Mouse (Mus musculus): ENCODE data around the gene Slc7a5. TPM values are rescaled to one million over a fixed set of nuclear protein-coding genes. Genes with fewer than 3 reads are reported as not detected.

Gene Slc7a5
- polyA plus RNA-seq, 1 experiment: 104 TPM

DNA sequence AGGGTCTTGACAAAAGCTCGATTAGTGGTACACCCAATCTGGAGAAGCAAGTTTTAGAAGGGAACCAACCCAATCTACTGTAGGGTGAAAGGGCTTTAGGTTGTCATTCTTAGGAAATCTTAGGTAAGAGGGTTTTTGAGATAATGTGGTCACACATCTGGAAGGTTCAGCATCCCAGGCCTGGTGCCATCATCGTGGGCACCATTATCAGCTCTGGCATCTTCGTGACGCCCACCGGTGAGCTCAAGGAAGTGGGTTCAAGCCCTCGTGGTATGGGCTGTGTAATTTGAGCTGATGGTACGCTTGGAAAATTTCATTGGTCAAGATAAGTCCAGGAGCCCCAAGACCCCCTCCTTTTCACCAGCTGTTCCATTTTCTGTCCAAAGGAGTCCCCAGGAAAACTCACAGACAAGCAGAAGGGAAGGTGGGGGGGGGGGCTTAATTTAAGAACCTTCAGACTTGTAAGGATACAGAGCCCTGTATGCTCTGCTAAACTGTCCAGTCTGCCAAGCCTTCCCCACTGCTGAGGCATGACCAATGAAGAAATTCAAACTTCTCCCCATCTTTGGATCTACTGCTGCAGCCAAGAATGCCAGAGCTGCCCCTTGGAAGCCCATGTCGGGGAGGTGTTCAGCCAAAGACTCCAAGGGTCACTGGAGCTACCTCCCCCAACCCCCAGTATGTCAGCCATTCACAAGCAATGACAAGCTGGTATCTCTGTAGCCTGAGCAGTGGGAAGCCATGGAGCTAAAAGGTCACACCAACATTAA is 1.1 kb upstream of the Slc7a5 start:
- peaks cover 25% of the 10 kb centered on the region for H3K4me1 ChIP-seq (ENCODE audit: control insufficient read depth, insufficient read depth, low read length)

DNA sequence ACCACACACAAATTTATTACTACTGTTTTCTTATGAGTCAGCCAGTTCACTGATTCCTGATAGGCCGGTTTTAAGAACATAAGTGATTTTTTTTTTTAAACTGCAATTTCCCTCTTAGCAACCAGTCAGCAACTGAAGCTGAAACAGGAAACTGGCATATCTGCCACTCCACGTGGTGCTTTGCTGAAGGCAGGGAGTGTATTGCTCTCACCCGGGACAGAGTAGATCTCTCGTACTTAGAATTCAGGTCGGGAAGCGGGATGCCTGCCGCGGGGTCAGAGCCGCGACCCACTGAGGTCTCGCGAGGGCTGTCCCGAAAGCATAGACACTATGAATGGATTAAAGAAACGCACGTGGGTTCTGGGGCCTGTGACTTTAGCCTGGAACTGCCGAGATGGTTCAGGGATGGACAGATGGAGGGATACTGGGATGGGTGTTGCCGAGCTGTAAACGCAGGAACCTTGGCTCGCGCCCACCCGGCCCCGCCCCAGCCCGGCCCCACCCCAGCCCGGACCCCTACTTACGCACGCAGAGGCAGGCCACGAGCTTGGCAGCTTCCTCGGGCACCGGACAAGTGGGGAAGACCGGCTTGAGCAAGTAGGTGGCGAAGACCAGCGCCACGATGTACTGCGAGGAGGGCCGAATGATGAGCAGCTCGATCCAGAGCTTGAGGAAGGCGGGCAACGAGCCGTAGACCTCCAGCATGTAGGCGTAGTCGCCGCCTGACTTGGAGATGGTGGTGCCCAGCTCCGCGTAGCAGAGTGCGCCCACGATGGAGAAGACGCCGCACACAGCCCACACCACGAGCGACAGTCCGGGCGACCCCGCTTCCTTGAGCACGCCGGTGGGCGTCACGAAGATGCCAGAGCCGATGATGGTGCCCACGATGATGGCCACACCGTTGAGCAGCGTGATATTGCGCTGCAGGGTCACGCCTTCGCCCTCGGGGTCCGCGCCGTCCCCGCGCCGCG is 667 bp downstream of the Slc7a5 start:
- Histone ChIP-seq H3K27me3 (ENCODE audit: control insufficient read depth, insufficient read depth, low read length) (no peaks in the 10 kb centered on the region), H3K36me3 (ENCODE audit: control insufficient read depth, insufficient read depth, low read length) (no peaks in the 10 kb centered on the region; the same call in 1 of the 2 replicates), H3K4me1 (ENCODE audit: control insufficient read depth, insufficient read depth, low read length) (peaks cover 22% of the 10 kb centered on the region), H3K27ac (ENCODE audit: control insufficient read depth, insufficient read depth, low read depth, low read length) (peak overlapping the region; percentile 94), H3K4me3 (ENCODE audit: control insufficient read depth, low read depth, low read length) (peak overlapping the region; percentile 96)
- no peak; the same call in 1 of the 2 replicates for TF ChIP-seq POLR2A (IDR thresholded peaks at IDR 0.05; ENCODE audit: control insufficient read depth, low read depth, low read length)
- TF ChIP-seq CTCF (IDR thresholded peaks at IDR 0.05; ENCODE audit: control insufficient read depth, insufficient read depth, insufficient replicate concordance, low read depth, low read length): no peak

More for the DNA sequence above, 1.1 kb upstream of the Slc7a5 start:
- TF ChIP-seq CTCF (IDR thresholded peaks at IDR 0.05; ENCODE audit: control insufficient read depth, insufficient read depth, insufficient replicate concordance, low read depth, low read length) (no peak), POLR2A (IDR thresholded peaks at IDR 0.05; ENCODE audit: control insufficient read depth, low read depth, low read length) (no peak)
- H3K27me3 ChIP-seq (ENCODE audit: control insufficient read depth, insufficient read depth, low read length): no peaks in the 10 kb centered on the region
- H3K4me3 ChIP-seq (ENCODE audit: control insufficient read depth, low read depth, low read length): peak overlapping the region; percentile 93
- H3K27ac ChIP-seq (ENCODE audit: control insufficient read depth, insufficient read depth, low read depth, low read length): peak overlapping the region; percentile 97
- no peaks in the 10 kb centered on the region; the same call in 1 of the 2 replicates for H3K36me3 ChIP-seq (ENCODE audit: control insufficient read depth, insufficient read depth, low read length)

DNA sequence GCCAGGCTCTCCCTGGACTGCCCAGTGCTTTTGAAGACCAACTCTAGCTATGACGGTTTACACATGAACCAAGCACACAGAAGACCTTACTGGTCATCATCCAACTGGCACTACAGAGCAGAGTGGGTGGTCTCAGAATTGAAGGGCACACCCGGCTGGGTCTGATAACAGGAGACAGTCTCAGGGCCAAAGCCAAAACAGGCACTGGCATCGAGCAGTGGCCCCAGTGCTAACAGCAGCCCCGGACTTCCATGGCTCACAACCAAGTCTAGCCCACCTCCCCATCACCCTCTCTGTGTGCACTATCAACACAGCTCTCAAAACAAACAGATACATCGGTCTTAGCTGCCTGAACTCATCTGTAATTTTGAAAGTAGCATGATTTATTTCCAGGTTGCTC is 1.6 kb downstream of the Slc7a5 start:
- H3K27me3 ChIP-seq (ENCODE audit: control insufficient read depth, insufficient read depth, low read length): no peaks in the 10 kb centered on the region
- H3K36me3 ChIP-seq (ENCODE audit: control insufficient read depth, insufficient read depth, low read length): peaks cover 1% of the 10 kb centered on the region; the same call in 1 of the 2 replicates
- peak overlapping the region; percentile 96 for H3K4me3 ChIP-seq (ENCODE audit: control insufficient read depth, low read depth, low read length)
- H3K27ac ChIP-seq (ENCODE audit: control insufficient read depth, insufficient read depth, low read depth, low read length): peak overlapping the region; percentile 40
- no peak for TF ChIP-seq CTCF (IDR thresholded peaks at IDR 0.05; ENCODE audit: control insufficient read depth, insufficient read depth, insufficient replicate concordance, low read depth, low read length)
- TF ChIP-seq POLR2A (IDR thresholded peaks at IDR 0.05; ENCODE audit: control insufficient read depth, low read depth, low read length): no peak
- peaks cover 19% of the 10 kb centered on the region for H3K4me1 ChIP-seq (ENCODE audit: control insufficient read depth, insufficient read depth, low read length)

DNA sequence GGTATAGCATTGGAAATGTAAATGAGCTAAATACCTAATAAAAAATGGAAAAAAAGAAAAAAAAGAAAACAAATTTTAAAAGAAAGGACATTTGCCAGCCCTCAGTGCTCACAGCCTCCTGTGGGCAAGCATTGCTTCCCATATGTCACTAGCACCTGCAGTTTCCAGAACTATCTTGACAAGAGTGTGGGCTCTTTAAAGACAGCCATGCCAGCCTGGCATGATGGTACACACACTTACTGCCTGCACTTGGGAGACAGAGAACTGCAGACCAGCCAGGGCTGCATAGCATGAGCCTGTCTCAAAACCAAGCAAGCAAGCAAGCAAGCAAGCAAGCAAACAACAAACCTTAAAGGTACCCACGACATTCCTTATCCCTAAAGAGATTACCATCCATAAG is 2.1 kb downstream of the Slc7a5 start:
- Histone ChIP-seq H3K36me3 (ENCODE audit: control insufficient read depth, insufficient read depth, low read length) (peaks cover 1% of the 10 kb centered on the region; the same call in 1 of the 2 replicates), H3K27ac (ENCODE audit: control insufficient read depth, insufficient read depth, low read depth, low read length) (peak overlapping the region; percentile 40; the same call in 1 of the 2 replicates), H3K4me1 (ENCODE audit: control insufficient read depth, insufficient read depth, low read length) (peaks cover 19% of the 10 kb centered on the region), H3K27me3 (ENCODE audit: control insufficient read depth, insufficient read depth, low read length) (no peaks in the 10 kb centered on the region), H3K4me3 (ENCODE audit: control insufficient read depth, low read depth, low read length) (peak overlapping the region; percentile 96)
- TF ChIP-seq POLR2A (IDR thresholded peaks at IDR 0.05; ENCODE audit: control insufficient read depth, low read depth, low read length): no peak
- no peak for TF ChIP-seq CTCF (IDR thresholded peaks at IDR 0.05; ENCODE audit: control insufficient read depth, insufficient read depth, insufficient replicate concordance, low read depth, low read length)

DNA sequence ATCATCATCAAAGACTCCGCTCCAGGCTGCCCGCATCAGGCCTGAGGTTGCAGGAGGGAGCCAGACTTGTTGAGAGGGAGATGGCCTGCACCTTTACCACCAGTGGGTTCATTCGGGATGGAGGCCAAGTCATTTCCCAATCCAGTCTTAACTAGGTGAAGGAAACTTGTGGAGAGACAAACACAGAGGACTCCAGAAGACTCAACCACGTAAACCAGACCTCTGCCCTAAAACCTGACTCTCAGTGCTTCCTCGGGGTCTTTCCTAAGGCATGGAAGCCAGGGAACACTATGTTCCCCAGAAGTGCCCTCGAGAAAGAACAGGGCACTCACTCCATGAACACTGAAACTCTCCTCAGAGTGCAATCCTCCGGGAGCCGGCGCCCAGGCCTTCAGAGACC is 2.5 kb downstream of the Slc7a5 start:
- H3K4me3 ChIP-seq (ENCODE audit: control insufficient read depth, low read depth, low read length): peak overlapping the region; percentile 35
- H3K27ac ChIP-seq (ENCODE audit: control insufficient read depth, insufficient read depth, low read depth, low read length): peak overlapping the region; percentile 45
- peaks cover 19% of the 10 kb centered on the region for H3K4me1 ChIP-seq (ENCODE audit: control insufficient read depth, insufficient read depth, low read length)
- TF ChIP-seq CTCF (IDR thresholded peaks at IDR 0.05; ENCODE audit: control insufficient read depth, insufficient read depth, insufficient replicate concordance, low read depth, low read length): no peak
- no peak for TF ChIP-seq POLR2A (IDR thresholded peaks at IDR 0.05; ENCODE audit: control insufficient read depth, low read depth, low read length)
- H3K36me3 ChIP-seq (ENCODE audit: control insufficient read depth, insufficient read depth, low read length): peaks cover 1% of the 10 kb centered on the region; the same call in 1 of the 2 replicates
- no peaks in the 10 kb centered on the region for H3K27me3 ChIP-seq (ENCODE audit: control insufficient read depth, insufficient read depth, low read length)

DNA sequence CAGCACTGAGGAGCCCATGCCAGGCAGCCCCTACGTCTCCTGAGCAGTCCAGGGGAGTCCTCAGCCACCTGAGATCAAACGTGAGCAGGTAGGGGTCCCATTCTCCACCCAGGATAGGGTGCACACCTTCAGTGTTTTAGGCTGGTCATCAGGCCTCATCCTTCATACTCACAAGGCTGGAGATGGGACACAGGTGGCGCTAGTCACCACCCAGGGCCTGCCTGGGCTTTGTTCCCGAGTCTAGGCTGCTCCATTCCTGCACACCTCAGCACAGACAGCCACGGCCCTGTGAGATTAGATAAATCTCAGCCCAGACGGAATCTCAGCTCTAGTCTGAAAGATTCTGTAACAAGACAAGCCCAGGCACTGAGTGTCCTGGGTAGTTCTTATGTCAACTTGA is 3.5 kb downstream of the Slc7a5 start:
- H3K27ac ChIP-seq (ENCODE audit: control insufficient read depth, insufficient read depth, low read depth, low read length): peak overlapping the region; percentile 45
- H3K36me3 ChIP-seq (ENCODE audit: control insufficient read depth, insufficient read depth, low read length): peaks cover 1% of the 10 kb centered on the region; the same call in 1 of the 2 replicates
- no peaks in the 10 kb centered on the region for H3K27me3 ChIP-seq (ENCODE audit: control insufficient read depth, insufficient read depth, low read length)
- peak overlapping the region; percentile 35 for H3K4me3 ChIP-seq (ENCODE audit: control insufficient read depth, low read depth, low read length)
- no peak for TF ChIP-seq CTCF (IDR thresholded peaks at IDR 0.05; ENCODE audit: control insufficient read depth, insufficient read depth, insufficient replicate concordance, low read depth, low read length)
- TF ChIP-seq POLR2A (IDR thresholded peaks at IDR 0.05; ENCODE audit: control insufficient read depth, low read depth, low read length): no peak
- peaks cover 19% of the 10 kb centered on the region for H3K4me1 ChIP-seq (ENCODE audit: control insufficient read depth, insufficient read depth, low read length)

Measured in testis, adult 2 months (tissue).